Mouse (Mus musculus) stomach, embryonic 14.5 days (tissue): ENCODE data around the gene Ankrd11. TPM values are rescaled to one million over a fixed set of nuclear protein-coding genes. Genes with fewer than 3 reads are reported as not detected.
A peak's percentile ranks its signal among the peaks of the same experiment; 100 is the strongest.
"Not testable (repeated sequence)": the region's sequence is repeated elsewhere in the genome, so short reads cannot be mapped to it uniquely, and the experiment has no call there.

Experiments used
- ATAC-seq: fragments of 200-750 bp; cut with Nextera tagmentation; 2 replicates; pipeline ENCODE4 v1.8.0; 2017; ENCODE audit warnings: low read depth, moderate TSS enrichment; ENCODE audit not compliant: insufficient number of reproducible peaks, insufficient read depth, low FRiP score
- H3K27ac ChIP-seq: fragments of 300-500 bp; sonication (generic); 2 replicates; pipeline ENCODE4 v1.5.1; 2014; ENCODE audit warnings: mild to moderate bottlenecking, low read length, moderate library complexity, mixed read lengths
- H3K27me3 ChIP-seq: fragments of 300-500 bp; sonication (generic); 2 replicates; pipeline ENCODE4 v1.6.1; 2014; ENCODE audit warnings: low read length, control low read depth, mixed read lengths; ENCODE audit not compliant: control insufficient read depth, insufficient read depth
- H3K36me3 ChIP-seq: fragments of 300-500 bp; sonication (generic); 2 replicates; pipeline ENCODE4 v1.6.1; 2014; ENCODE audit warnings: mild to moderate bottlenecking, control low read depth, low read length, moderate library complexity, mixed read lengths; ENCODE audit not compliant: control insufficient read depth, insufficient read depth
- H3K4me1 ChIP-seq: fragments of 300-500 bp; sonication (generic); 2 replicates; pipeline ENCODE4 v1.6.1; 2014; ENCODE audit warnings: low read length, control low read depth, mixed read lengths; ENCODE audit not compliant: control insufficient read depth, insufficient read depth
- H3K4me2 ChIP-seq: fragments of 300-500 bp; sonication (generic); replicated peaks from 2 replicates; pipeline ENCODE4 v1.6.1; 2014; ENCODE audit warnings: low read depth, low read length, control low read depth
- H3K4me3 ChIP-seq: fragments of 300-500 bp; sonication (generic); 2 replicates; pipeline ENCODE4 v1.5.1; 2014; ENCODE audit warnings: low read depth, low read length, control low read depth
- H3K9ac ChIP-seq: fragments of 300-500 bp; sonication (generic); replicated peaks from 2 replicates; pipeline ENCODE4 v1.6.1; 2014; ENCODE audit warnings: low read depth, mild to moderate bottlenecking, control low read depth, low read length, moderate library complexity, mixed read lengths
- H3K9me3 ChIP-seq: fragments of 300-500 bp; sonication (generic); 2 replicates; pipeline ENCODE4 v1.6.1; 2016; ENCODE audit warnings: low read depth, low read length, control low read depth; ENCODE audit not compliant: control insufficient read depth
- WGBS: fragments of 180-500 bp; shearing (Covaris S2); extraction: QIAGEN DNeasy Blood & Tissue Kit; methylation state at CpG from one replicate; pipeline ENCODE4 v1.1.7; 2014; 5-methylcytosine and 5-hydroxymethylcytosine counted together
- polyA plus RNA-seq: library from polyadenylated mRNA; unstranded; fragments of >200 nt; fragmentation: Nextera tagmentation; extraction: Ambion mirVana; gene quantifications from 2 replicates; pipeline ENCODE4 v1.2.1, GENCODE M21; 2014

The Ankrd11 gene
- polyA plus RNA-seq, 1 experiment from 2014 or later: 55.5 TPM

DNA sequence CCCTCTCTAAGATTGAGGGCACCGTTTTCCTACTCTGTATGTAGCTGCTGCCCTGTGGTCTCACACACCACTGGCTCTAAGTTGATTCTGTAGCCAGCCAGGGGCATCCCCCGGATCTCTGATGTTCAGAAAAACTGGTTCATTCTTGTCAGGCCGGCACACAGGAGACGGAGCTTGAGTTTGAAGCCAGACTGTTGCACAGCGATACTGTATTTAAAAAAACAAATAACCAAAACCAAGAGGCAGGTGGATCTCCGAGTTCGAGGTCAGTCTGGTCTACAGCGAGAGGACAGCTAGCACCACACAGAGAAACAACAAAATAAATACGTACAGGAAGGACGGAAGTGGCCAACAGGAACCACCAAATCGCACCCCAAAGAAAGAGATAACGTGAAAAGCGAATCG lies 22.7 kb upstream of the Ankrd11 start:
- H3K27me3 ChIP-seq: no peaks in the 10 kb centered on the region
- 3% methylated on average over 14 of the region's 14 CpGs for WGBS
- peak overlapping the region; percentile 77 for H3K27ac ChIP-seq
- H3K9me3 ChIP-seq: no peaks in the 10 kb centered on the region
- H3K4me1 ChIP-seq: peaks cover 15% of the 10 kb centered on the region
- peaks cover 9% of the 10 kb centered on the region; the same call in 1 of the 2 replicates for H3K36me3 ChIP-seq
- ATAC-seq: peak; percentile 10; the same call in 1 of the 2 replicates
- H3K4me3 ChIP-seq: peak overlapping the region; percentile 93
- peak overlapping the region; percentile 25; the same call in 1 of the 2 replicates for H3K9ac ChIP-seq
- peak overlapping the region; percentile 67 for H3K4me2 ChIP-seq

GRCm38 (mm10) chr8:123064072-123064471 lies 22.0 kb upstream of the Ankrd11 start:
- H3K4me1 ChIP-seq: peaks cover 15% of the 10 kb centered on the region
- no peak overlapping the region for H3K9ac ChIP-seq
- no peak overlapping the region for H3K4me3 ChIP-seq
- no peaks in the 10 kb centered on the region for H3K27me3 ChIP-seq
- ATAC-seq: no peak
- H3K4me2 ChIP-seq: no peak overlapping the region
- H3K36me3 ChIP-seq: peaks cover 9% of the 10 kb centered on the region; the same call in 1 of the 2 replicates
- 81% methylated on average over 4 of the region's 4 CpGs for WGBS
- no peaks in the 10 kb centered on the region for H3K9me3 ChIP-seq
- no peak overlapping the region for H3K27ac ChIP-seq

DNA sequence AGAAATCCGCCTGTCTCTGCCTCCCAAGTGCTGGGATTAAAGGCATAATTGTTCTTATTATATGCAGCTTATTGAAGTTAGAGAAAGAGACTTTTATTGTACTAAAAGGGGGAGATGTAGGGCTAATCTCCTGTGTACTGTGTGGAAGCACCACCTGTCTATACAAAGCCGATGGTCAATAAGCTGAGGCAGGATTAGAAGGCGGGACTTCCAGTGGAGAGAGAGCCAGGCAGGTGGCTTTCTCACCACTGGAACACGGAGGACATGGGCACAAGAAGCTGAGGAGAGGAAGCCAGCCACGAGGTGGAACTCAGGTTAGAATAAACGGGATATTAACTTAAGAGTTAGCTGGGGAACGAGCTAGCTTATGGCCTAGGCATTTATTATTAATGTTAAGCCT lies 20.6 kb upstream of the Ankrd11 start, which contains the start of gene Spg7:
TSS of gene Spg7 (plus strand) at position 222 of the 400 bp plus-strand sequence.
- Histone ChIP-seq H3K4me1 (peaks cover 15% of the 10 kb centered on the region), H3K9ac (no peak within 1 kb of the TSS), H3K9me3 (no peaks in the 10 kb centered on the region), H3K4me3 (no peak within 1 kb of the TSS), H3K36me3 (peaks cover 8% of the 10 kb centered on the region; the same call in 1 of the 2 replicates), H3K27ac (no peak within 1 kb of the TSS), H3K4me2 (no peak within 1 kb of the TSS), H3K27me3 (no peaks in the 10 kb centered on the region)
- ATAC-seq: no peak
- WGBS: 70% methylated on average over 7 of the region's 7 CpGs

DNA sequence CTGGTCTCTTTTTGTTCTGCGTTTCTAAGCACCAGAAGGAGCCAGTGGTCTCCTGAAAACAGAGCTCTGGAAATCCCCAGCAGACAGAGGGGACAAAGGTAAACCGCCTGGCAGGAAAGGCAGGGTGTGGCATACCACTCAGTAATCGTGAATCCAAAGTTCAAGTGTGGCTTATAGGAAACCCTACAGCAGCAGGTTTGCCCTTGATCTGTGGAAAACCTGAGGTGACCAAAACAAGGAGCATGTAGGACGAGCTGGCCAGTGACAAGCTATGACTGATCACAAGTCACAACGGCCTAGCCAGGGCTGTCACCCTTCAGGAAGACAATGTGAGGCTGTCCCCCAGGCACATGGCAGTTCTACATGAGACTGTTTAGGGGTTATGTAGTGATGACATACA lies 9.4 kb upstream of the Ankrd11 start:
- Histone ChIP-seq H3K4me2 (no peak overlapping the region), H3K27ac (no peak overlapping the region; the same call in 1 of the 2 replicates), H3K4me3 (no peak overlapping the region)

DNA sequence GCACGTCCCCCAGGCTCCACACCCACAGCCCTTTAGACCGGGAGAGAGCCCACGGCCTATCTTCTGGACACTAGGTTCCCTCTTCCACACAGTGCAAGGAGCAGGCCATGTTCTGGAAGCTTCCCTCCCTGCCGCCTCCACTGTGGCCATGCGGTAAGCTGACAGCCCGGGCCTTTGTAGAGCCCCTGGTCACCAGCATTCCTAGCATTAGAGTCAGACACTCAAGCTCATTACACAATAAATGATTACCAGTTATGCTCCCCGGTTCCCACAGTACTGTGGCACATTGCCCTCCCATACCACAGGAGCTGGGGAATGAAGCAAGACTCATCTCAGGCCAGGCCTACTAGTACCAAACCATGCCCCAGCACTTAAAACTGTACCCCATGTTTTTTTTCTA lies 6.3 kb upstream of the Ankrd11 start:
- no peak for ATAC-seq
- Histone ChIP-seq H3K9ac (no peak overlapping the region), H3K4me2 (no peak overlapping the region), H3K27me3 (no peaks in the 10 kb centered on the region), H3K9me3 (no peaks in the 10 kb centered on the region), H3K27ac (no peak overlapping the region), H3K4me3 (no peak overlapping the region), H3K4me1 (peaks cover 8% of the 10 kb centered on the region; the same call in 1 of the 2 replicates), H3K36me3 (peaks cover 4% of the 10 kb centered on the region; the same call in 1 of the 2 replicates)
- 90% methylated on average over 7 of the region's 7 CpGs for WGBS

More for the DNA sequence above, 9.4 kb upstream of the Ankrd11 start:
- no peak overlapping the region for H3K9ac ChIP-seq
- no peaks in the 10 kb centered on the region for H3K27me3 ChIP-seq
- no peaks in the 10 kb centered on the region for H3K9me3 ChIP-seq
- no peaks in the 10 kb centered on the region for H3K36me3 ChIP-seq
- 0 out of 2 replicates have a peak, but pooled peaks cover 2% of the 10 kb centered on the region for H3K4me1 ChIP-seq
- WGBS: 59% methylated on average over 5 of the region's 5 CpGs
- ATAC-seq: peak; percentile 56; the same call in 1 of the 2 replicates

DNA sequence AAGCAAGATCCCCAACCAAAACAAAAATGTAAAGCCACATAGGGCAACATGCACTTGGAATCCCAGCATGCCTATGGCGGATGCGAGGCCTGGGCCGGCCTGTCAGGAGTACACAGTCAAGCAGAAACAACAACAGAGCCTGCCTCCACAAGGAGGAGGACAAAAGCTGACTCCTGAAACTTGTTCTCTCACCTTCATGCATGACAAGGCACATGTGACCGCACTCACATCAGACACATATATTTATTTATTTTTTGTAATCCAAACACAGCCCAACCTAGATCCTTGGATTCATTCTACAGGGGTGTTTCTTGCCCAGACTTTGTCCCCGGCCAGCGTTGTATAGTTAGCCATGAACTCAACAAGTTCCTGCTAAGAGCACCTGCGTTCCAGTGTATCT lies 5.8 kb upstream of the Ankrd11 start:
- H3K9ac ChIP-seq: no peak overlapping the region

GRCm38 (mm10) chr8:123046706-123047105 lies 4.6 kb upstream of the Ankrd11 start:
- H3K27ac ChIP-seq: no peak overlapping the region
- no peaks in the 10 kb centered on the region for H3K9me3 ChIP-seq
- peaks cover 9% of the 10 kb centered on the region; the same call in 1 of the 2 replicates for H3K4me1 ChIP-seq
- WGBS: 71% methylated on average over 4 of the region's 4 CpGs
- no peaks in the 10 kb centered on the region for H3K27me3 ChIP-seq
- H3K36me3 ChIP-seq: peaks cover 4% of the 10 kb centered on the region; the same call in 1 of the 2 replicates
- no peak overlapping the region for H3K4me2 ChIP-seq
- H3K4me3 ChIP-seq: no peak overlapping the region
- H3K9ac ChIP-seq: no peak overlapping the region
- ATAC-seq: no peak

More for the DNA sequence above, 5.8 kb upstream of the Ankrd11 start:
- ATAC-seq: no peak
- no peak overlapping the region for H3K4me2 ChIP-seq
- WGBS: 83% methylated on average over 7 of the region's 7 CpGs
- H3K27ac ChIP-seq: no peak overlapping the region
- H3K36me3 ChIP-seq: peaks cover 4% of the 10 kb centered on the region; the same call in 1 of the 2 replicates
- H3K4me1 ChIP-seq: peaks cover 11% of the 10 kb centered on the region; the same call in 1 of the 2 replicates
- H3K4me3 ChIP-seq: no peak overlapping the region
- H3K27me3 ChIP-seq: no peaks in the 10 kb centered on the region
- H3K9me3 ChIP-seq: no peaks in the 10 kb centered on the region

DNA sequence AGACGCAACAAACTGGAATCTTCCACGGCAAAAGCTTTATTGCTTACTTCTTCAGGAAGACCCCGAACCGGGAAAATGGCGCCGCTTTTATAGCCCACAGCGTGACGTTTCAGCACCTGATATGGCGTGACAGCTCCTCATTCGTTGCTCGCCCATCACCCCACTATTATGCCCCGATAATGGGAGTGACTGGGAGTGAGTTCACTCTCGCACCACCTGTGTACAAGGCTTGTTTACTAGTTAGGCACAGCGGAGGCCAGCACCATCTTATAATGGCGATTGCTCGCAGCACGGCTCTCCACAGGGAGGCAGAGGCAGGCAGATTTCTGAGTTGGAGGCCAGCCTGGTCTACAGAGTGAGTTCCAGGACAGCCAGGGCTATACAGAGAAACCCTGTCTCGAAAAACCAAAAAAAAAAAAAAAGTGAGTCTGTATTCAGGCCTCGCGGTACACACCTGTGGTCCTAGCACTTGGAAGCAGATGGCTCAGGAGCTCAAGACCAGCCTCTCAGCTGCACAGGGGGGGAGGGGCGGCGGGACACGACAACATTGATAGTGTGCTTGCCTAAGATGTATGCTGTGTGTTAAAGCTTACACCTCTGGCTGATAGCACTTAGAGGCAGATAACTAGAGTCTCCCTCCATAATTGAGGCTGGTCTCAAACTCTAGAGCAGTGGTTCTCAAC lies 2.8 kb upstream of the Ankrd11 start:
- ATAC-seq, H3K4me3 ChIP-seq, H3K27me3 ChIP-seq, H3K9ac ChIP-seq, H3K27ac ChIP-seq, H3K4me2 ChIP-seq, H3K36me3 ChIP-seq, H3K9me3 ChIP-seq: not testable (repeated sequence)
- peaks cover 18% of the 10 kb centered on the region for H3K4me1 ChIP-seq
- 94% methylated on average over 23 of the region's 23 CpGs for WGBS
